Mouse (Mus musculus) gastrocnemius, postnatal 4 days (tissue): Measurements from ENCODE around the gene Rai1. TPM values are rescaled to one million over a fixed set of nuclear protein-coding genes. Genes with fewer than 3 reads are reported as not detected.

Experiments
- DNase-seq, 2 experiments: peaks; one replicate each; pipeline ENCODE4 v3.0.0; 2021 to 2022; ENCODE audit warnings: low spot score in 2 of 2, mixed read lengths in 2 of 2
- microRNA-seq: library from miRNA; unstranded; fragments of <30 nt; microRNA quantifications from one replicate; pipeline ENCODE4 v1.2.0, GENCODE M21; 2021
- total RNA-seq, 2 experiments: library from RNA; stranded (reverse); gene quantifications; 2 replicates each; pipeline ENCODE4 v1.2.3; 2021

The Rai1 gene
- total RNA-seq, 2 experiments from 2014 or later = 41.7 to 44.6 TPM

- no peak for DNase-seq
These were observed 143.1 kb downstream of the Rai1 start for GRCm38 (mm10) chr11:60247753-60248550.

Small RNAs within 50 kb of the gene (microRNA-seq; reads per million reads assigned to microRNA genes)
- gene Mir6921 = not detected
- gene Mir6922 = not detected

Other genes starting within 250 kb of the Rai1 start
- gene Med9, start 156.8 kb upstream of the Rai1 start, total RNA-seq = 10 to 100 TPM; 20.1 to 21.9 TPM
- 1 to 10 TPM; 2.2 to 3.4 TPM for gene Rasd1, start 140.1 kb upstream of the Rai1 start, total RNA-seq
- gene Pemt, start 58.5 kb upstream of the Rai1 start, total RNA-seq = 1 to 10 TPM; 5.9 to 7.7 TPM
- 10 to 100 TPM; 48.6 to 53.1 TPM for gene Srebf1, start 117.6 kb downstream of the Rai1 start, total RNA-seq
- 10 to 100 TPM; 37.4 to 45.6 TPM for gene Tom1l2, start 247.9 kb downstream of the Rai1 start, total RNA-seq
- gene Drc3, start 248.3 kb downstream of the Rai1 start, total RNA-seq = 1 to 10 TPM; 1.0 to 1.8 TPM